ENCODE assay signal across 8 mouse cellular contexts in genomic region chr19:45782315-45783001, GRCm38 (mm10). TPM values are rescaled to one million over a fixed set of nuclear protein-coding genes. Genes with fewer than 3 reads are reported as not detected.
DNase-seq lines count a peak whose midpoint lies in the region; ATAC-seq and TF ChIP-seq lines count a peak whose summit lies in the region.

No protein-coding gene starts in this region.

- WGBS in cerebellum, adult 2 months = under 1% methylated on average over 36 of the region's 36 CpGs
- WGBS in hindbrain, embryonic 10.5 days = under 1% methylated on average over 36 of the region's 36 CpGs
- WGBS in lung, embryonic 15.5 days = under 1% methylated on average over 36 of the region's 36 CpGs

- no peaks in the 10 kb centered on the region for H3K9me3 ChIP-seq in hindbrain, embryonic 10.5 days
- H3K9me3 ChIP-seq in lung, embryonic 15.5 days = no peaks in the 10 kb centered on the region

- no peaks in the 10 kb centered on the region for H3K27me3 ChIP-seq in cerebellum, adult 2 months (ENCODE audit: control insufficient read depth, insufficient read depth, low read length)
- no peaks in the 10 kb centered on the region for H3K27me3 ChIP-seq in hindbrain, embryonic 10.5 days (ENCODE audit: insufficient read depth, poor library complexity, severe bottlenecking)
- H3K27me3 ChIP-seq in lung, embryonic 15.5 days = no peaks in the 10 kb centered on the region

- peak overlapping the region; percentile 98 for H3K9ac ChIP-seq in lung, embryonic 15.5 days

- TF ChIP-seq CTCF in cerebellum, adult 2 months (IDR thresholded peaks at IDR 0.05; ENCODE audit: borderline replicate concordance, insufficient read depth, low read depth, low read length) = no peak

- peak; percentile 33 for ATAC-seq in lung, embryonic 15.5 days (ENCODE audit: borderline replicate concordance, extremely low read depth, low FRiP score, low TSS enrichment)

- peak; percentile 76 for DNase-seq in MN1 (ENCODE audit: low spot score)
- DNase-seq in cerebellum, adult 2 months = peak; percentile 71 to 77
- DNase-seq in forelimb bud, embryonic 11.5 days (ENCODE audit: low read depth, low spot score) = peak; percentile 63
- DNase-seq in hindbrain, embryonic 10.5 days (ENCODE audit: low spot score) = peak; percentile 77
- peak; percentile 13 for DNase-seq in layer of hippocampus, adult 9-10 months (ENCODE audit: low spot score)
- DNase-seq in ovary, postnatal 10 days (ENCODE audit: low spot score) = peak; percentile 54
- peak; percentile 56 to 63 for DNase-seq in thymus, postnatal 10 days (ENCODE audit: low spot score in 2 of 2)

- no peak for TF ChIP-seq POLR2A in cerebellum, adult 2 months (IDR thresholded peaks at IDR 0.05; ENCODE audit: borderline replicate concordance, insufficient read depth, low read length)

- H3K4me3 ChIP-seq in cerebellum, adult 2 months (replicated peaks; ENCODE audit: insufficient read depth, low read depth, low read length) = peak overlapping the region; percentile 65
- peak overlapping the region; percentile 95 for H3K4me3 ChIP-seq in hindbrain, embryonic 10.5 days
- H3K4me3 ChIP-seq in lung, embryonic 15.5 days = peak overlapping the region; percentile 97

- H3K27ac ChIP-seq in cerebellum, adult 2 months (ENCODE audit: insufficient read depth, low read length) = peak overlapping the region; percentile 95
- H3K27ac ChIP-seq in hindbrain, embryonic 10.5 days = peak overlapping the region; percentile 99
- H3K27ac ChIP-seq in lung, embryonic 15.5 days = peak overlapping the region; percentile 97

- H3K36me3 ChIP-seq in hindbrain, embryonic 10.5 days = peaks cover 39% of the 10 kb centered on the region
- H3K36me3 ChIP-seq in lung, embryonic 15.5 days = peaks cover 18% of the 10 kb centered on the region

- H3K4me2 ChIP-seq in lung, embryonic 15.5 days = peak overlapping the region; percentile 67

- H3K4me1 ChIP-seq in cerebellum, adult 2 months (ENCODE audit: control insufficient read depth, insufficient read depth, low read length) = peaks cover 5% of the 10 kb centered on the region
- H3K4me1 ChIP-seq in hindbrain, embryonic 10.5 days (replicated peaks) = peaks cover 35% of the 10 kb centered on the region
- peaks cover 26% of the 10 kb centered on the region for H3K4me1 ChIP-seq in lung, embryonic 15.5 days

RNA-seq across cellular contexts. Expression of gene Mgea5, which starts 1.2 kb away (rescaled TPM):
- 109 and 116 TPM in 2 replicates for polyA plus RNA-seq in cerebellum, adult 2 months (2012; rRNA removed)
- 60.0 and 60.8 TPM in 2 replicates for polyA plus RNA-seq in hindbrain, embryonic 10.5 days (2016; fragmentation: Nextera tagmentation; extraction: Ambion mirVana)
- 44.7 and 51.9 TPM in 2 replicates for polyA plus RNA-seq in lung, embryonic 15.5 days (2015; fragmentation: Nextera tagmentation; extraction: Ambion mirVana)

RNA-seq across cellular contexts. Expression of gene Npm3, which starts 33.1 kb away (rescaled TPM):
- 14.7 and 15.0 TPM in 2 replicates for polyA plus RNA-seq in cerebellum, adult 2 months (2012; rRNA removed)
- polyA plus RNA-seq in hindbrain, embryonic 10.5 days (2016; fragmentation: Nextera tagmentation; extraction: Ambion mirVana) = 9.2 and 10.2 TPM in 2 replicates
- polyA plus RNA-seq in lung, embryonic 15.5 days (2015; fragmentation: Nextera tagmentation; extraction: Ambion mirVana) = 17.0 and 17.2 TPM in 2 replicates

RNA-seq across cellular contexts. Expression of gene Kcnip2, which starts 33.4 kb away (rescaled TPM):
- 9.5 and 10.8 TPM in 2 replicates for polyA plus RNA-seq in cerebellum, adult 2 months (2012; rRNA removed)
- polyA plus RNA-seq in hindbrain, embryonic 10.5 days (2016; fragmentation: Nextera tagmentation; extraction: Ambion mirVana) = 0.71 and 0.77 TPM in 2 replicates
- polyA plus RNA-seq in lung, embryonic 15.5 days (2015; fragmentation: Nextera tagmentation; extraction: Ambion mirVana) = 2.6 and 3.3 TPM in 2 replicates

RNA-seq across cellular contexts. Expression of gene Fgf8, which starts 39.7 kb away (rescaled TPM):
- not detected in 2 replicates for polyA plus RNA-seq in cerebellum, adult 2 months (2012; rRNA removed)
- 3.4 and 10.0 TPM in 2 replicates for polyA plus RNA-seq in hindbrain, embryonic 10.5 days (2016; fragmentation: Nextera tagmentation; extraction: Ambion mirVana)
- not detected in 2 replicates for polyA plus RNA-seq in lung, embryonic 15.5 days (2015; fragmentation: Nextera tagmentation; extraction: Ambion mirVana)

Comparison
In these comparisons a context has a peak if more than half of its experiments do, and no peak if none do; other contexts are left out.
1. Peak in every context shown above with its lines: DNase-seq, ATAC-seq, H3K4me3 ChIP-seq and H3K27ac ChIP-seq.
2. DNase-seq: peak in every context shown above with its lines; median percentile 77 in hindbrain, embryonic 10.5 days; 76 in MN1; 74 in cerebellum, adult 2 months; 63 in forelimb bud, embryonic 11.5 days; 60 in thymus, postnatal 10 days; 54 in ovary, postnatal 10 days; 13 in layer of hippocampus, adult 9-10 months.